ENCODE assay signal across 9 mouse cellular contexts in genomic region chr3:145992796-145993195, GRCm38 (mm10). TPM values are rescaled to one million over a fixed set of nuclear protein-coding genes. Genes with fewer than 3 reads are reported as not detected.
DNase-seq lines count a peak whose midpoint lies in the region; ATAC-seq and TF ChIP-seq lines count a peak whose summit lies in the region.
"Had no signal": no experiment of that assay in that cellular context is flagged by ENCODE, and none has a peak within 500 bp of the region (broad histone marks: within the 10 kb centered on the region; RNA-seq: fewer than 3 reads in every experiment).

No protein-coding gene starts in this region.

- WGBS in kidney, adult 2 months = 15% methylated on average over 10 of the region's 10 CpGs
- 64% methylated on average over 10 of the region's 10 CpGs for WGBS in kidney, embryonic 14.5 days
- WGBS in heart, embryonic 12.5 days = 61% methylated on average over 10 of the region's 10 CpGs
- WGBS in lung, embryonic 15.5 days = 51% methylated on average over 10 of the region's 10 CpGs

- peak overlapping the region; percentile 81 for H3K27ac ChIP-seq in kidney, adult 2 months (ENCODE audit: insufficient read depth, low read depth, low read length)
- no peak overlapping the region for H3K27ac ChIP-seq in kidney, embryonic 14.5 days (ENCODE audit: low read depth, low read length)
- H3K27ac ChIP-seq in heart, embryonic 12.5 days (ENCODE audit: poor library complexity, severe bottlenecking) = no peak overlapping the region
- peak overlapping the region; percentile 64 for H3K27ac ChIP-seq in lung, embryonic 15.5 days

- DNase-seq in kidney, adult 2 months = peak; percentile 97
- DNase-seq in adrenal gland, postnatal 10 days = peak; percentile 73
- DNase-seq in embryo, embryonic 9.5 days (ENCODE audit: extremely low spot score) = no peak
- DNase-seq in spleen, adult 18-20 months = no peak
- DNase-seq in frontal cortex, postnatal 14 days (ENCODE audit: low spot score in 2 of 2) = no peak
- DNase-seq: thymus, postnatal 25 days had no signal

- H3K4me2 ChIP-seq in kidney, embryonic 14.5 days (replicated peaks; ENCODE audit: low read depth, low read length) = no peak overlapping the region
- peak overlapping the region; percentile 18; the same call in 1 of the 2 replicates for H3K4me2 ChIP-seq in heart, embryonic 12.5 days
- H3K4me2 ChIP-seq in lung, embryonic 15.5 days = peak overlapping the region; percentile 2; the same call in 1 of the 2 replicates

- TF ChIP-seq POLR2A in kidney, adult 2 months (IDR thresholded peaks at IDR 0.05; ENCODE audit: low read depth, low read length) = no peak

- no peak for ATAC-seq in kidney, embryonic 14.5 days (ENCODE audit: low FRiP score, low TSS enrichment)
- ATAC-seq in heart, embryonic 12.5 days (ENCODE audit: insufficient number of reproducible peaks, low FRiP score) = no peak
- ATAC-seq in lung, embryonic 15.5 days (ENCODE audit: borderline replicate concordance, extremely low read depth, low FRiP score, low TSS enrichment) = no peak

- H3K4me3 ChIP-seq in kidney, adult 2 months (ENCODE audit: insufficient read depth, low read depth, low read length) = no peak overlapping the region
- no peak overlapping the region for H3K4me3 ChIP-seq in kidney, embryonic 14.5 days (ENCODE audit: low read length)
- H3K4me3 ChIP-seq in heart, embryonic 12.5 days = no peak overlapping the region
- H3K4me3 ChIP-seq in lung, embryonic 15.5 days = no peak overlapping the region

- 0 out of 2 replicates have a peak, but pooled peaks have one; percentile 5 for TF ChIP-seq CTCF in kidney, adult 2 months (conservative IDR thresholded peaks at IDR 0.05; ENCODE audit: insufficient read depth, insufficient read length, low read depth, low read length)

- H3K4me1 ChIP-seq in kidney, adult 2 months (ENCODE audit: control insufficient read depth, insufficient read depth, low read length) = peaks cover 18% of the 10 kb centered on the region; the same call in 1 of the 2 replicates
- 0 out of 2 replicates have a peak, but pooled peaks cover 12% of the 10 kb centered on the region for H3K4me1 ChIP-seq in kidney, embryonic 14.5 days (ENCODE audit: control insufficient read depth, insufficient read depth, low read length)
- peaks cover 30% of the 10 kb centered on the region for H3K4me1 ChIP-seq in heart, embryonic 12.5 days (replicated peaks)
- peaks cover 28% of the 10 kb centered on the region for H3K4me1 ChIP-seq in lung, embryonic 15.5 days

- H3K36me3 ChIP-seq in kidney, adult 2 months (ENCODE audit: control insufficient read depth, insufficient read depth, low read length) = no peaks in the 10 kb centered on the region
- no peaks in the 10 kb centered on the region for H3K36me3 ChIP-seq in kidney, embryonic 14.5 days (ENCODE audit: control insufficient read depth, insufficient read depth, low read length)
- peaks cover 10% of the 10 kb centered on the region; the same call in 1 of the 2 replicates for H3K36me3 ChIP-seq in heart, embryonic 12.5 days
- no peaks in the 10 kb centered on the region for H3K36me3 ChIP-seq in lung, embryonic 15.5 days

- H3K9ac ChIP-seq in kidney, embryonic 14.5 days (ENCODE audit: low read depth, low read length) = no peak overlapping the region
- H3K9ac ChIP-seq in heart, embryonic 12.5 days = 0 out of 2 replicates have a peak overlapping the region, but pooled peaks have one; percentile 28
- no peak overlapping the region for H3K9ac ChIP-seq in lung, embryonic 15.5 days

- no peaks in the 10 kb centered on the region for H3K27me3 ChIP-seq in kidney, adult 2 months (replicated peaks; ENCODE audit: control insufficient read depth, insufficient read depth, low read length)
- peaks cover 5% of the 10 kb centered on the region; the same call in 1 of the 2 replicates for H3K27me3 ChIP-seq in kidney, embryonic 14.5 days (ENCODE audit: control insufficient read depth, insufficient read depth, low read length)
- no peaks in the 10 kb centered on the region for H3K27me3 ChIP-seq in heart, embryonic 12.5 days (replicated peaks)
- H3K27me3 ChIP-seq in lung, embryonic 15.5 days = no peaks in the 10 kb centered on the region

- H3K9me3 ChIP-seq in kidney, embryonic 14.5 days (ENCODE audit: control insufficient read depth, low read length) = no peaks in the 10 kb centered on the region
- H3K9me3 ChIP-seq in heart, embryonic 12.5 days (replicated peaks) = no peaks in the 10 kb centered on the region
- H3K9me3 ChIP-seq in lung, embryonic 15.5 days = no peaks in the 10 kb centered on the region

RNA-seq across cellular contexts. Expression of gene Syde2, which starts 5.1 kb away (rescaled TPM):
- polyA plus RNA-seq in kidney, adult 2 months (2012; rRNA removed) = 6.1 and 6.3 TPM in 2 replicates
- polyA plus RNA-seq in kidney, embryonic 14.5 days (2014; fragmentation: Nextera tagmentation; extraction: Ambion mirVana) = 2.3 and 2.6 TPM in 2 replicates
- total RNA-seq in adrenal gland, postnatal 10 days (2021) = 1 to 10 TPM; 6.3 to 7.9 TPM
- polyA plus RNA-seq in heart, embryonic 12.5 days (2016; fragmentation: Nextera tagmentation; extraction: Ambion mirVana) = 7.3 and 7.5 TPM in 2 replicates
- polyA plus RNA-seq in lung, embryonic 15.5 days (2015; fragmentation: Nextera tagmentation; extraction: Ambion mirVana) = 1.8 and 2.3 TPM in 2 replicates

RNA-seq across cellular contexts. Expression of gene 2410004B18Rik, which starts 55.0 kb away (rescaled TPM):
- 7.4 and 9.4 TPM in 2 replicates for polyA plus RNA-seq in kidney, adult 2 months (2012; rRNA removed)
- polyA plus RNA-seq in kidney, embryonic 14.5 days (2014; fragmentation: Nextera tagmentation; extraction: Ambion mirVana) = 55.7 and 63.5 TPM in 2 replicates
- total RNA-seq in adrenal gland, postnatal 10 days (2021) = 10 to 100 TPM; 21.4 to 22.3 TPM
- polyA plus RNA-seq in heart, embryonic 12.5 days (2016; fragmentation: Nextera tagmentation; extraction: Ambion mirVana) = 46.6 and 47.2 TPM in 2 replicates
- 50.4 and 52.4 TPM in 2 replicates for polyA plus RNA-seq in lung, embryonic 15.5 days (2015; fragmentation: Nextera tagmentation; extraction: Ambion mirVana)

Comparison
In these comparisons a context has a peak if more than half of its experiments do, and no peak if none do; other contexts are left out.
1. H3K27ac ChIP-seq: peak in kidney, adult 2 months (single experiment) and lung, embryonic 15.5 days (single experiment); none in kidney, embryonic 14.5 days (single experiment) and heart, embryonic 12.5 days (single experiment).
2. DNase-seq: peak in kidney, adult 2 months (single experiment) and adrenal gland, postnatal 10 days (single experiment); none in embryo, embryonic 9.5 days (single experiment), spleen, adult 18-20 months (0 of 2) and frontal cortex, postnatal 14 days (0 of 2).